Mouse (Mus musculus) small intestine, adult 2 months (tissue): ENCODE results near the gene Lpcat3. TPM values are rescaled to one million over a fixed set of nuclear protein-coding genes. Genes with fewer than 3 reads are reported as not detected.

ENCODE experiments used
- H3K27ac ChIP-seq: fragments of 200-500 bp; 2 replicates; pipeline ENCODE4 v1.5.1; 2012; ENCODE audit warnings: low read depth, low read length, control low read depth, inconsistent platforms; ENCODE audit not compliant: insufficient read depth
- H3K27me3 ChIP-seq: fragments of 200-500 bp; 2 replicates; pipeline ENCODE4 v1.6.1; 2012; ENCODE audit warnings: mild to moderate bottlenecking, moderate library complexity, low read length, inconsistent platforms; ENCODE audit not compliant: control insufficient read depth, insufficient read depth
- H3K36me3 ChIP-seq: fragments of 200-500 bp; 2 replicates; pipeline ENCODE4 v1.6.1; 2012; ENCODE audit warnings: mild to moderate bottlenecking, low read length, control low read depth, inconsistent platforms; ENCODE audit not compliant: control insufficient read depth, insufficient read depth
- H3K4me1 ChIP-seq: fragments of 200-500 bp; 2 replicates; pipeline ENCODE4 v1.6.1; 2012; ENCODE audit warnings: low read length, inconsistent platforms, mixed read lengths; ENCODE audit not compliant: control insufficient read depth, insufficient read depth, insufficient read length
- H3K4me3 ChIP-seq: fragments of 200-500 bp; 2 replicates; pipeline ENCODE4 v1.5.1; 2012; ENCODE audit warnings: low read depth, mild to moderate bottlenecking, control low read depth, inconsistent platforms, low read length, moderate library complexity
- CTCF ChIP-seq: fragments of 200-500 bp; IDR thresholded peaks from 2 replicates; pipeline ENCODE4 v1.5.1; 2012; ENCODE audit warnings: low read depth, mild to moderate bottlenecking, control low read depth, inconsistent platforms, low read length, moderate library complexity, mixed read lengths; ENCODE audit not compliant: insufficient replicate concordance, insufficient read length; ENCODE audit errors: extremely low read depth
- POLR2A ChIP-seq: fragments of 200-500 bp; IDR thresholded peaks from 2 replicates; pipeline ENCODE4 v1.6.1; 2012; ENCODE audit warnings: low read depth, mild to moderate bottlenecking, control low read depth, inconsistent platforms, low read length, moderate library complexity
- WGBS: fragments of 180-500 bp; shearing (Covaris S2); methylation state at CpG from one replicate; pipeline ENCODE4 v1.1.7; 2018; 5-methylcytosine and 5-hydroxymethylcytosine counted together
- polyA plus RNA-seq: library from polyadenylated mRNA; depleted of rRNA; stranded (reverse); fragments of >200 nt; gene quantifications from 2 replicates; pipeline ENCODE4 v1.2.3, GENCODE M21; 2012

Gene Lpcat3
- polyA plus RNA-seq, 1 experiment: 323 TPM

DNA sequence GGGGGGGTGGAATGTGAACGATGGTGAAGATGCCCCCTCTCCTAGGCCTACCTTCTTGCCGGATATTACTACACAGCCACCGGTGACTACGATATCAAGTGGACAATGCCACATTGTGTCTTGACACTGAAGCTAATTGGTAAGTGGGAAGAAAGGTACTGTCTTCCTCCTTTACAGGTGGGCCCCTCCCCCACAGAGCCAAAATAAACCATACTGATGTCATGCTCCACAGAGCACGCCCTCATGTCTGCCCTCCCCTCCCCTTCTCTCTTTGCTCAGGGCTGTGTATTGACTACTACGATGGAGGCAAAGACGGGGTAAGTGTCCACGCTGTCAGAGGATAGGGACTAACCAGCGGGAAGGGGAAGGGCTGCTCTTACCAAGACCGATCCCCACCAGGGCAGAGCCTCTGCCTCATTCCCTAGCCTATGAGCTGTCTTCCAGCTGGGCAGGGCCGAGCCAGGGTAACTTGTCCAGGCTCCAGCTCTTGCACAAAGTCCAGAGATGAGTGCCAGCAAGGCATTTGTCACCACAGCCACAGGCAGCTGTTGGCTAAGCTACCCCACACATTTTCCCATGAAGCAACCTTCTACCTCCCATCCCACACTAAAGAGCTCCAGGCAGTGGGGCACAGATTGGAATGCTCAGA is 37.3 kb downstream of the Lpcat3 start:
- H3K27ac ChIP-seq: peak overlapping the region; percentile 83
- TF ChIP-seq POLR2A (0 out of 2 replicates have a peak, but pooled peaks have one; percentile 18), CTCF (no peak)
- H3K27me3 ChIP-seq: no peaks in the 10 kb centered on the region
- WGBS: 48% methylated on average over 11 of the region's 11 CpGs
- peaks cover 17% of the 10 kb centered on the region for H3K4me1 ChIP-seq
- H3K4me3 ChIP-seq: no peak overlapping the region
- peaks cover 61% of the 10 kb centered on the region for H3K36me3 ChIP-seq

- Histone ChIP-seq H3K27ac (no peak overlapping the region), H3K27me3 (no peaks in the 10 kb centered on the region), H3K4me3 (no peak overlapping the region), H3K4me1 (peaks cover 17% of the 10 kb centered on the region), H3K36me3 (peaks cover 64% of the 10 kb centered on the region)
- WGBS: 64% methylated on average over 8 of the region's 8 CpGs
- TF ChIP-seq CTCF (no peak), POLR2A (no peak)
These were observed 38.5 kb downstream of the Lpcat3 start for GRCm38 (mm10) chr6:124701338-124701737.

GRCm38 (mm10) chr6:124702102-124702783 is 39.4 kb downstream of the Lpcat3 start:
- H3K27me3 ChIP-seq: no peaks in the 10 kb centered on the region
- no peak overlapping the region for H3K27ac ChIP-seq
- 87% methylated on average over 17 of the region's 17 CpGs for WGBS
- no peak overlapping the region for H3K4me3 ChIP-seq
- H3K36me3 ChIP-seq: peaks cover 65% of the 10 kb centered on the region
- no peak for TF ChIP-seq POLR2A
- TF ChIP-seq CTCF: no peak
- H3K4me1 ChIP-seq: peaks cover 15% of the 10 kb centered on the region

DNA sequence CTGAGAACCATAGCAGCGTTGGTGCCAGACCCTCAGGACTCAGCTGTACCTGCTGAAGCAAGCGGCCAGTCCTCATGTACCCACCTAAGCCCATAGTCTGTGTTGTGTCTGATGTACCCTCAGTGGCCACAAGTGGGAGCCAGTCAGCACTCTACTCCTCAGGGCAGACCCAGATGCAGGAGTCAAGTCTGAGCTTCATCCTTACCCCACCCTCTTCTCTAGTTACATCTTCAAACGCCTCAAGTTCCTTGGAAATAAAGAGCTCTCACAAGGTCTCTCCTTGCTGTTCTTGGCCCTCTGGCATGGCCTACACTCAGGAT is 39.9 kb downstream of the Lpcat3 start:
- Histone ChIP-seq H3K4me3 (no peak overlapping the region), H3K36me3 (peaks cover 69% of the 10 kb centered on the region), H3K4me1 (peaks cover 15% of the 10 kb centered on the region), H3K27me3 (no peaks in the 10 kb centered on the region), H3K27ac (no peak overlapping the region)
- TF ChIP-seq POLR2A: no peak
- TF ChIP-seq CTCF: peak; percentile 76; the same call in 1 of the 2 replicates
- 56% methylated on average over 3 of the region's 3 CpGs for whole genome bisulfite sequencing

DNA sequence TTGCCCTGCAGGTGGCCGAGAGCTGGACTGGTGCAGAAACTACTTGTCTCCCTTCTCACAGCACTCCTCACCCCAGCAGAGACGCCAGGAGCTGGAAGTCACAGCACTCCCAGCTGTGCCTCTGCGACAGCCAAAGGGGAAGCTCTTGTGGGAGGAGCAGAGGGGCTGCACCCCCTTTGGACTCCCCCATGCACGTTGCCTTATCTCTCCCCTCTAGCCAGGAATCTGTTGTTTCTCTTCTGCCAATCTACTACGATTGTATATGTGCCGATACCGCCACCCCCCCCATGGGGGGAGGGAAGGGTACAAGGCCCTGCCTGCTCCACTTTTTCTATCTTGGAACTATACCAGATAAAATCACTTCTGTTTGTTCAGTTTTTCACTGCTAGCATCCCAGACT is 41.0 kb downstream of the Lpcat3 start:
- TF ChIP-seq POLR2A (no peak), CTCF (no peak)
- Histone ChIP-seq H3K27ac (no peak overlapping the region), H3K27me3 (no peaks in the 10 kb centered on the region), H3K4me1 (peaks cover 21% of the 10 kb centered on the region), H3K36me3 (peaks cover 68% of the 10 kb centered on the region), H3K4me3 (no peak overlapping the region)
- 63% methylated on average over 7 of the region's 7 CpGs for WGBS

- 99% methylated on average over 2 of the region's 2 CpGs for WGBS
- H3K36me3 ChIP-seq: peaks cover 62% of the 10 kb centered on the region
- no peak overlapping the region for H3K4me3 ChIP-seq
- TF ChIP-seq CTCF (no peak), POLR2A (no peak)
- H3K27ac ChIP-seq: no peak overlapping the region
- no peaks in the 10 kb centered on the region for H3K27me3 ChIP-seq
- H3K4me1 ChIP-seq: peaks cover 17% of the 10 kb centered on the region
These were observed 41.6 kb downstream of the Lpcat3 start for GRCm38 (mm10) chr6:124704417-124704816.

- Histone ChIP-seq H3K36me3 (peaks cover 50% of the 10 kb centered on the region), H3K27ac (no peak overlapping the region), H3K4me1 (peaks cover 8% of the 10 kb centered on the region), H3K27me3 (no peaks in the 10 kb centered on the region), H3K4me3 (no peak overlapping the region)
- 75% methylated on average over 5 of the region's 5 CpGs for WGBS
- TF ChIP-seq CTCF: no peak
- no peak for TF ChIP-seq POLR2A
These were observed 43.3 kb downstream of the Lpcat3 start for GRCm38 (mm10) chr6:124706061-124706627.
